Mouse (Mus musculus): ENCODE data around the gene Hoxc11. TPM values are rescaled to one million over a fixed set of nuclear protein-coding genes. Genes with fewer than 3 reads are reported as not detected.
A peak's percentile ranks its signal among the peaks of the same experiment; 100 is the strongest.

Hoxc11 gene
- polyA plus RNA-seq, 1 experiment from 2014 or later, result not detected

GRCm38 (mm10) chr15:102919336-102920180, 34.7 kb upstream of the Hoxc11 start:
- peaks cover 85% of the 10 kb centered on the region for H3K27me3 ChIP-seq (replicated peaks; ENCODE audit: control insufficient read depth, insufficient read depth, low read length)
- H3K4me1 ChIP-seq (ENCODE audit: control insufficient read depth, insufficient read depth, low read depth, low read length), result peaks cover 2% of the 10 kb centered on the region; the same call in 1 of the 2 replicates
- no peaks in the 10 kb centered on the region for H3K36me3 ChIP-seq (ENCODE audit: control insufficient read depth, insufficient read depth, low read length)
- no peak overlapping the region for H3K4me3 ChIP-seq (ENCODE audit: low read length)
- 2% methylated on average over 12 of the region's 12 CpGs for WGBS
- no peak overlapping the region for H3K27ac ChIP-seq (ENCODE audit: low read depth, low read length)
- no peak for ATAC-seq
- H3K4me2 ChIP-seq (ENCODE audit: low read length), result no peak overlapping the region
- H3K9me3 ChIP-seq (ENCODE audit: control insufficient read depth, low read length), result no peaks in the 10 kb centered on the region
- no peak overlapping the region for H3K9ac ChIP-seq (ENCODE audit: low read depth, low read length)

- peaks cover 85% of the 10 kb centered on the region for H3K27me3 ChIP-seq (replicated peaks; ENCODE audit: control insufficient read depth, insufficient read depth, low read length)
- H3K4me1 ChIP-seq (ENCODE audit: control insufficient read depth, insufficient read depth, low read depth, low read length), result peaks cover 2% of the 10 kb centered on the region; the same call in 1 of the 2 replicates
- H3K4me3 ChIP-seq (ENCODE audit: low read length), result 0 out of 2 replicates have a peak overlapping the region, but pooled peaks have one; percentile 1
- under 1% methylated on average over 20 of the region's 20 CpGs for WGBS
- H3K9ac ChIP-seq (ENCODE audit: low read depth, low read length), result no peak overlapping the region
- H3K9me3 ChIP-seq (ENCODE audit: control insufficient read depth, low read length), result no peaks in the 10 kb centered on the region
- no peaks in the 10 kb centered on the region for H3K36me3 ChIP-seq (ENCODE audit: control insufficient read depth, insufficient read depth, low read length)
- no peak overlapping the region for H3K27ac ChIP-seq (ENCODE audit: low read depth, low read length)
- no peak for ATAC-seq
- peak overlapping the region; percentile 31; the same call in 1 of the 2 replicates for H3K4me2 ChIP-seq (ENCODE audit: low read length)
These were observed 33.6 kb upstream of the Hoxc11 start for GRCm38 (mm10) chr15:102920619-102921018.

GRCm38 (mm10) chr15:102921053-102922011, 32.9 kb upstream of the Hoxc11 start, which contains the start of gene Hoxc13:
Hoxc13 (plus strand) TSS chr15:102921103.
- Histone ChIP-seq H3K9ac (ENCODE audit: low read depth, low read length) (no peak within 1 kb of the TSS), H3K9me3 (ENCODE audit: control insufficient read depth, low read length) (no peaks in the 10 kb centered on the region), H3K27ac (ENCODE audit: low read depth, low read length) (no peak within 1 kb of the TSS), H3K36me3 (ENCODE audit: control insufficient read depth, insufficient read depth, low read length) (no peaks in the 10 kb centered on the region), H3K4me3 (ENCODE audit: low read length) (peak within 1 kb of the TSS; percentile 13; the same call in 1 of the 2 replicates), H3K27me3 (replicated peaks; ENCODE audit: control insufficient read depth, insufficient read depth, low read length) (peaks cover 85% of the 10 kb centered on the region), H3K4me1 (ENCODE audit: control insufficient read depth, insufficient read depth, low read depth, low read length) (peaks cover 2% of the 10 kb centered on the region; the same call in 1 of the 2 replicates), H3K4me2 (ENCODE audit: low read length) (peak within 1 kb of the TSS; percentile 31)
- WGBS, result 1% methylated on average over 67 of the region's 88 CpGs
- no peak for ATAC-seq

DNA sequence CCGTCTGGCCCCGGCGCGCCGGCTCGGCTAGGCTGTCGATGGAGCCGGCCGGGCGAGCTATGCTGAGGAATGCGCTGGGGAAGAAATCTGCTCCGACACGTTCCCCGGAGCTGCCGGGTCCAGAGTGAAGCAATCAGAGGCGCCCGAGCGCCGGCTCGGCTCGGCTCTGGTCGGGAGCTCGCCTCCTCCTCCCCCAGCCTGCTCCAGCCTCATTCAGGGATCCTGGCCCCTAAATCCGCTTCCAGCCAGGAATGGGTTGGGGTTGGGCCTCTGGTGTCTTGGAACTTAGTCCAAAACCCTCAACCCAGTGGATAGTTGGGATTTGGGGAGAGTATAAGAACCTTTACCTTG, 32.2 kb upstream of the Hoxc11 start:
- ATAC-seq, result no peak
- Histone ChIP-seq H3K36me3 (ENCODE audit: control insufficient read depth, insufficient read depth, low read length) (no peaks in the 10 kb centered on the region), H3K27me3 (replicated peaks; ENCODE audit: control insufficient read depth, insufficient read depth, low read length) (peaks cover 80% of the 10 kb centered on the region), H3K9me3 (ENCODE audit: control insufficient read depth, low read length) (no peaks in the 10 kb centered on the region), H3K27ac (ENCODE audit: low read depth, low read length) (no peak overlapping the region), H3K4me3 (ENCODE audit: low read length) (no peak overlapping the region), H3K9ac (ENCODE audit: low read depth, low read length) (no peak overlapping the region), H3K4me2 (ENCODE audit: low read length) (no peak overlapping the region), H3K4me1 (ENCODE audit: control insufficient read depth, insufficient read depth, low read depth, low read length) (peaks cover 2% of the 10 kb centered on the region; the same call in 1 of the 2 replicates)
- WGBS, result 0% methylated on average over 24 of the region's 24 CpGs

- 10% methylated on average over 6 of the region's 6 CpGs for WGBS
- no peak overlapping the region for H3K4me2 ChIP-seq (ENCODE audit: low read length)
- no peak for ATAC-seq
- no peaks in the 10 kb centered on the region for H3K36me3 ChIP-seq (ENCODE audit: control insufficient read depth, insufficient read depth, low read length)
- no peak overlapping the region for H3K4me3 ChIP-seq (ENCODE audit: low read length)
- no peaks in the 10 kb centered on the region for H3K9me3 ChIP-seq (ENCODE audit: control insufficient read depth, low read length)
- no peak overlapping the region for H3K9ac ChIP-seq (ENCODE audit: low read depth, low read length)
- H3K27me3 ChIP-seq (replicated peaks; ENCODE audit: control insufficient read depth, insufficient read depth, low read length), result peaks cover 77% of the 10 kb centered on the region
- H3K4me1 ChIP-seq (ENCODE audit: control insufficient read depth, insufficient read depth, low read depth, low read length), result peaks cover 2% of the 10 kb centered on the region; the same call in 1 of the 2 replicates
- no peak overlapping the region for H3K27ac ChIP-seq (ENCODE audit: low read depth, low read length)
These were observed 31.4 kb upstream of the Hoxc11 start for GRCm38 (mm10) chr15:102922636-102923500.

DNA sequence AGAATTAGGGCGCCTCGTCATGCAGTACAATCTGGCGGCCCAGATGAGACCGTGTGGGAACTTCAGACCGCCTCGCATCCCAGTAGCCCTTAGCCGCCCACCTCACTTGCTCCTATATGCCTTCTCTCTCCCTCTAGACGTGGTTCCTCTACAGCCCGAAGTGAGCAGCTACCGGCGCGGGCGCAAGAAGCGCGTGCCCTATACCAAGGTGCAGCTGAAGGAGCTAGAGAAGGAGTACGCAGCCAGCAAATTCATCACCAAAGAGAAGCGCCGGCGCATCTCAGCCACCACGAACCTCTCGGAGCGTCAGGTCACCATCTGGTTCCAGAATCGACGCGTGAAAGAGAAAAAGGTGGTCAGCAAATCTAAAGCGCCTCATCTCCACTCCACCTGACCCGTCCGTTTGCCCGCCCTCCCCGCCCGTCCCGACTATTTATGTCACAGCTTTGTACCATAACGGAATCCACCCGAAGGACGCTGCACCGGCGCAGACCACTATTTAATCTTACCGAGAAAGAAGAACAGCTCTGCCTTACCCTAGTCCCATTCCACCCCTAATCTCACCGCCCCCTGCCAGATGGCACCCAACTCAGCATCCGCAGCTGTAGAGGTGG, 27.1 kb upstream of the Hoxc11 start:
- Histone ChIP-seq H3K9me3 (ENCODE audit: control insufficient read depth, low read length) (no peaks in the 10 kb centered on the region; the same call in 1 of the 2 replicates), H3K4me2 (ENCODE audit: low read length) (no peak overlapping the region), H3K27me3 (replicated peaks; ENCODE audit: control insufficient read depth, insufficient read depth, low read length) (peaks cover 84% of the 10 kb centered on the region), H3K27ac (ENCODE audit: low read depth, low read length) (no peak overlapping the region), H3K36me3 (ENCODE audit: control insufficient read depth, insufficient read depth, low read length) (no peaks in the 10 kb centered on the region), H3K4me3 (ENCODE audit: low read length) (no peak overlapping the region), H3K9ac (ENCODE audit: low read depth, low read length) (no peak overlapping the region), H3K4me1 (ENCODE audit: control insufficient read depth, insufficient read depth, low read depth, low read length) (no peaks in the 10 kb centered on the region)
- no peak for ATAC-seq
- WGBS, result under 1% methylated on average over 37 of the region's 40 CpGs

DNA sequence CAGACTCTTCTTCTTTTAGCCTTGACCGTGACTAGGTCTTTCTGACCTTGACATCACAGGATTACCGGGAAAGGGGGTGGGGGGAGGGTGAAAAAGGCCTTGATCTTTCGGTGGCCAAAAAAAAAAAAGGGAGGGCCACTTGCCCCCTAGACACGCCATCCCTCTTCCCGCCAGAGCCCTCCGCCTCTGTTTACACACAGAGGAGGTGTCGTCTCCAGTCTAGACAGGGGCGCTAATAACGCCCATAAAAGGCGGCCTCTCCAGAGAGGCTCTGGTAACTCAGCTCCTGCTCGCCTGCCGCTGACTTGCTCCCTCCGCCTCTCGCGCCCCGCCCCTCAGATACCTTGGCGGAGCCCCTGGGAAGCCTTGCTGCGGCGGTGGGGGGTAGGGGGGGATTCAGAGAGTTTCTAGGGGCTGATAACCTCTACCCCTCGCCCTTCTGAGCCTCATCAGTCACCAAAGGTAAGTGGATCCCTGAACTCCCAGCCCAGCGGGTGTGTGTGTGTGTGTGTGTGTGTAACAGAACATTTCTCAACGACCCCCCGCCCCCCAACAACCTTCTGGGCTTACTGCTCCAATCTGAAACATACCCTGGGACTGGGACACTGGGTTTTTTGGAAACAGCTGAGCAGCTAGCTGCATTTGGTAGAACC, 22.4 kb upstream of the Hoxc11 start:
- Histone ChIP-seq H3K4me1 (ENCODE audit: control insufficient read depth, insufficient read depth, low read depth, low read length) (no peaks in the 10 kb centered on the region), H3K9me3 (ENCODE audit: control insufficient read depth, low read length) (no peaks in the 10 kb centered on the region; the same call in 1 of the 2 replicates), H3K27me3 (replicated peaks; ENCODE audit: control insufficient read depth, insufficient read depth, low read length) (peaks cover 82% of the 10 kb centered on the region), H3K27ac (ENCODE audit: low read depth, low read length) (no peak overlapping the region), H3K9ac (ENCODE audit: low read depth, low read length) (no peak overlapping the region), H3K36me3 (ENCODE audit: control insufficient read depth, insufficient read depth, low read length) (no peaks in the 10 kb centered on the region), H3K4me3 (ENCODE audit: low read length) (no peak overlapping the region), H3K4me2 (ENCODE audit: low read length) (no peak overlapping the region)
- no peak for ATAC-seq
- 2% methylated on average over 22 of the region's 23 CpGs for WGBS

- Histone ChIP-seq H3K36me3 (ENCODE audit: control insufficient read depth, insufficient read depth, low read length) (no peaks in the 10 kb centered on the region), H3K9me3 (ENCODE audit: control insufficient read depth, low read length) (no peaks in the 10 kb centered on the region), H3K9ac (ENCODE audit: low read depth, low read length) (no peak overlapping the region), H3K27me3 (replicated peaks; ENCODE audit: control insufficient read depth, insufficient read depth, low read length) (peaks cover 83% of the 10 kb centered on the region), H3K4me3 (ENCODE audit: low read length) (no peak overlapping the region), H3K4me1 (ENCODE audit: control insufficient read depth, insufficient read depth, low read depth, low read length) (no peaks in the 10 kb centered on the region), H3K27ac (ENCODE audit: low read depth, low read length) (no peak overlapping the region), H3K4me2 (ENCODE audit: low read length) (no peak overlapping the region)
- ATAC-seq, result no peak
- 1% methylated on average over 12 of the region's 12 CpGs for WGBS
These were observed 19.8 kb upstream of the Hoxc11 start for GRCm38 (mm10) chr15:102934438-102934837.
